Mouse (Mus musculus) stomach, embryonic 16.5 days (tissue): ENCODE data around the gene Pdzrn3. TPM values are rescaled to one million over a fixed set of nuclear protein-coding genes. Genes with fewer than 3 reads are reported as not detected.

Experiments used
- ATAC-seq: fragments of 200-750 bp; cut with Nextera tagmentation; 2 replicates; pipeline ENCODE4 v1.8.0; 2017; ENCODE audit warnings: moderate number of reproducible peaks, moderate TSS enrichment; ENCODE audit not compliant: insufficient read depth, low FRiP score
- H3K27ac ChIP-seq: fragments of 300-500 bp; sonication (generic); 2 replicates; pipeline ENCODE4 v1.5.1; 2014; ENCODE audit warnings: low read length
- H3K27me3 ChIP-seq: fragments of 300-500 bp; sonication (generic); 2 replicates; pipeline ENCODE4 v1.6.1; 2014; ENCODE audit warnings: low read length, control low read depth, mixed read lengths; ENCODE audit not compliant: control insufficient read depth, insufficient read depth
- H3K36me3 ChIP-seq: fragments of 300-500 bp; sonication (generic); 2 replicates; pipeline ENCODE4 v1.6.1; 2014; ENCODE audit warnings: low read length; ENCODE audit not compliant: control insufficient read depth, insufficient read depth
- H3K4me1 ChIP-seq: fragments of 300-500 bp; sonication (generic); 2 replicates; pipeline ENCODE4 v1.6.1; 2014; ENCODE audit warnings: low read length, control low read depth, mixed read lengths; ENCODE audit not compliant: control insufficient read depth, insufficient read depth
- H3K4me2 ChIP-seq: fragments of 300-500 bp; sonication (generic); 2 replicates; pipeline ENCODE4 v1.6.1; 2014; ENCODE audit warnings: low read depth, low read length, mixed read lengths
- H3K4me3 ChIP-seq: fragments of 300-500 bp; sonication (generic); replicated peaks from 2 replicates; pipeline ENCODE4 v1.5.1; 2014; ENCODE audit warnings: mild to moderate bottlenecking, low read length
- H3K9ac ChIP-seq: fragments of 300-500 bp; sonication (generic); 2 replicates; pipeline ENCODE4 v1.6.1; 2014; ENCODE audit warnings: low read length
- H3K9me3 ChIP-seq: fragments of 300-500 bp; sonication (generic); replicated peaks from 2 replicates; pipeline ENCODE4 v1.6.1; 2016; ENCODE audit warnings: low read length, control low read depth; ENCODE audit not compliant: control insufficient read depth
- whole genome bisulfite sequencing: fragments of 180-500 bp; shearing (Covaris S2); extraction: QIAGEN DNeasy Blood & Tissue Kit; methylation state at CpG from one replicate; pipeline ENCODE4 v1.1.7; 2014; 5-methylcytosine and 5-hydroxymethylcytosine counted together
- polyA plus RNA-seq: library from polyadenylated mRNA; unstranded; fragments of >200 nt; fragmentation: Nextera tagmentation; extraction: Ambion mirVana; gene quantifications from 2 replicates; pipeline ENCODE4 v1.2.1, GENCODE M21; 2015

The Pdzrn3 gene
- polyA plus RNA-seq, 1 experiment from 2014 or later, result 9.1 TPM

DNA sequence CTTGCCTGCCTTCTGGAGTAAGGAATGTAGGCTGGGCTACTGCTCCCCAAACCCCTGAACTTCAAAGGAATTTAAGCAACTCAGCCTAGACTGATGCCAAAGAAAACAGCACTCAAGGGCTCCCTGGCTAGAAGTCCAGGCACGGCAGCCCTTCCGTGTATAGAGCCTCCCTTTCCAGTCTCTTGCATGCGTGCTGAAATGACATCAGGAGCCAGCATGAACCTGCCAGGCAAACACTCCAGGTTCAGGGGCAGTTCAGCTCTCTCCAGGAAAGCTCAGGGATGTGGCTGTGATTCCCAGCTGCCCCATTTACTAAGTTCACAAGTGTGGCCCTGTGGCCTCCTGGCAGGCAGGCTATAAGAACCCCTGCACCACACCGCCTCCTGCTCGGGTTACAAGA, 126.5 kb downstream of the Pdzrn3 start:
- Histone ChIP-seq H3K4me3 (no peak overlapping the region), H3K27ac (no peak overlapping the region)
- ATAC-seq, result peak; percentile 37; the same call in 1 of the 2 replicates

DNA sequence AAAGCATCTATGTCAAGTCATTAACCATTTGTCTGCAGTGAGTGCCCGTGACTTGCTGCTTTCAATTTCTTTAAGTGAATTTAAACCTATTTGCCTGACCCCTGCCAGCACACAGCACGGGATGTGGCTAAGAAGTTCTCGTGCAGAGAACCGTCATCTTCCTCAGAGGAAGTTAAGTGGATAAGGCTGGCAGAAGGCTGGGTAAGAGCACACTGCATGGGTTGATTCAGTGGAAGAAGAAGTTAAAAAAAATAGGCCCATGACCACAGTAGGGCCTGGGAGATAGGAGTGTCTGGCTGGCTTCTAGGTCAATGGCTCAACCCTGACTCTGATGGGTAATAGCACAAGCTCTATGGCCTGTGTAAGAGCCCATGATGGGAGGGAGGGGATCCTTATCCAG, 131.6 kb downstream of the Pdzrn3 start:
- Histone ChIP-seq H3K4me1 (peaks cover 7% of the 10 kb centered on the region), H3K36me3 (no peaks in the 10 kb centered on the region), H3K27ac (no peak overlapping the region), H3K9me3 (no peaks in the 10 kb centered on the region), H3K4me3 (no peak overlapping the region), H3K9ac (no peak overlapping the region), H3K27me3 (no peaks in the 10 kb centered on the region), H3K4me2 (no peak overlapping the region)
- ATAC-seq, result no peak
- WGBS, result 79% methylated on average over 4 of the region's 4 CpGs

More for the DNA sequence above, 126.5 kb downstream of the Pdzrn3 start:
- WGBS, result 53% methylated on average over 5 of the region's 5 CpGs
- H3K4me1 ChIP-seq, result peaks cover 12% of the 10 kb centered on the region
- no peaks in the 10 kb centered on the region for H3K36me3 ChIP-seq
- H3K9ac ChIP-seq, result no peak overlapping the region
- no peaks in the 10 kb centered on the region for H3K27me3 ChIP-seq
- no peaks in the 10 kb centered on the region for H3K9me3 ChIP-seq
- no peak overlapping the region for H3K4me2 ChIP-seq

DNA sequence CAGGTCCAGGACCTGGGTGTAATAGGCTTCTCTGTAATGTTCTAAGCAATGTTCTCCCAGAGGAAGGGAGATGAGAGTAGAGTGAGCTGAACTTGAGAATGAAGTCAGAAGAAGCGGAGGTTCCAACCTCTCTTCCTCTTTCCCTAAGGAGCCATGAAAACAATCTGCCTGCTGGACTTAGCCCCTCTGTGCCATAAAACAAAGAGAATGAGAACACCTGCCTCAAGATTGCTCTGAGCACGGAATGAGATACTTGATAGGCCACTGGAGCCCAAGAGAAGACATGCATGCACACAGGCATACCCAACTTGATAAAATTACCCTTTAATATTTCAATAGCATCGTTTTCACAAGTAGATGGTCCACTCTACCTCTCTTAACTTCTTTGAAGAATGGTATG, 133.3 kb downstream of the Pdzrn3 start:
- Histone ChIP-seq H3K27me3 (no peaks in the 10 kb centered on the region), H3K9me3 (no peaks in the 10 kb centered on the region), H3K27ac (no peak overlapping the region), H3K4me3 (no peak overlapping the region), H3K4me1 (peaks cover 7% of the 10 kb centered on the region; the same call in 1 of the 2 replicates), H3K4me2 (no peak overlapping the region), H3K36me3 (no peaks in the 10 kb centered on the region), H3K9ac (no peak overlapping the region)
- ATAC-seq, result no peak
- 92% methylated on average over 3 of the region's 3 CpGs for WGBS

DNA sequence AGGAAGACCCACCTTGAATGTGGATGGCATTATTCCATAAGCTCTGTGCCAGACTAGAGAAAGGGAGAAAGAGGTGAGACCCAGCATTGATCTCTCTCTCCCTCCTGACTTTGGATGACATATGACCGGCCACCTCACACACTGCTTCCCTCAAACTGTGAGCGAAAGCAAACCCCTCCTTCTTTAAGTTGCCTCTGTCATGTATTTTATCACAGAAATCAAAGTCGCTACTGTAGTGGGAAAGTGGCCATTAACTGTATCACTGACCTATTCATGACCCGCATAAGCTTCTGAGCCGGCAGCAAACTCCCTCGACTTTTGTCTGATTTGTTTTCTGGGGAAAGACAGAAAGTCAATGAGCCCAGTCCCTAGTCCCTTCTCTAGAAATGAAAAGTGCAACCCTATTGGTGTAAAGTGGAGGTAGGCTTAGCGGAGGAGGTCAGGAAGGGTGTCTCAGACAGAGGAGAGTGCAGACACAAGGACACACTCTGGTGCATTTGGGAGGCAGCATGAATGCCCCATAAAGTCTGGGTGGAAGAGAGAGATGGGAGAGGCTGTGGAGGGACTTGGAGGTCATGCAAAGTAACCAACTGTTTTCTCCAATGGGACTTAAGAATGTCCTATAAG, 134.4 kb downstream of the Pdzrn3 start:
- Histone ChIP-seq H3K4me1 (peaks cover 4% of the 10 kb centered on the region; the same call in 1 of the 2 replicates), H3K36me3 (no peaks in the 10 kb centered on the region), H3K9me3 (no peaks in the 10 kb centered on the region), H3K4me3 (no peak overlapping the region), H3K27ac (no peak overlapping the region), H3K27me3 (no peaks in the 10 kb centered on the region), H3K4me2 (no peak overlapping the region), H3K9ac (no peak overlapping the region)
- no peak; the same call in 1 of the 2 replicates for ATAC-seq
- 67% methylated on average over 7 of the region's 7 CpGs for WGBS

DNA sequence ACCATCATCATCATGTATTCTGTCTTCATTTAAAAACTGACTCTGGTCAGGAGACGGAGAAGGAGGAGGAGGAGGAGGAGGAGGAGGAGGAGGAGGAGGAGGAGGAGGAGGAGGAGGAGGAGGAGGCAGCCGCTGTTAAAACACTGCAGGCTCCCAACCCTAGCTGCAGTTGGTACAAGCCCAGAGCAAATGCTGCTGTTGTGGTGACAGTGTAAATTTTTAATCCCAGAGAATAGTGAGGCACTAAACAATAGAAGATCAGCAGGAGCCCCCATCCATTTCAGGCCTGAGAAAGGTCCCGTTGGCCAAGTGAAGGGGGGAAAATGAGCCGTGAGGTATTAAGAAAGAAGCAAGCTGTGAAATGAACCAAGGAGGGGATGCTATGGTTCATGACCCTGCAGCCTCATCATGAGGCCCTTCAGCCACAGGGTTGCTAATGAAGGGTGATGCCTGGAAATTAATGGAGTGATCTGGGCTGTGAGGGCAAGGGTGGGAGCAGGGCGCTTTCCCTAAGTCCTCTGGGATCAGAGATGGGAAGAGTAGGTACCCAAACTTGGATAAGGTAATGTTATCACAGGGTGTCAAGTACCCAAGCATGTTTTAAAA, 141.0 kb downstream of the Pdzrn3 start:
- H3K4me3 ChIP-seq, result no peak overlapping the region
- 56% methylated on average over 5 of the region's 5 CpGs for WGBS
- no peaks in the 10 kb centered on the region for H3K36me3 ChIP-seq
- H3K4me2 ChIP-seq, result no peak overlapping the region
- no peak for ATAC-seq
- no peaks in the 10 kb centered on the region for H3K9me3 ChIP-seq
- no peaks in the 10 kb centered on the region for H3K27me3 ChIP-seq
- H3K4me1 ChIP-seq, result no peaks in the 10 kb centered on the region; the same call in 1 of the 2 replicates
- no peak overlapping the region for H3K9ac ChIP-seq
- no peak overlapping the region for H3K27ac ChIP-seq

GRCm38 (mm10) chr6:101236230-101236629, 141.5 kb downstream of the Pdzrn3 start:
- WGBS, result 70% methylated on average over 7 of the region's 7 CpGs

DNA sequence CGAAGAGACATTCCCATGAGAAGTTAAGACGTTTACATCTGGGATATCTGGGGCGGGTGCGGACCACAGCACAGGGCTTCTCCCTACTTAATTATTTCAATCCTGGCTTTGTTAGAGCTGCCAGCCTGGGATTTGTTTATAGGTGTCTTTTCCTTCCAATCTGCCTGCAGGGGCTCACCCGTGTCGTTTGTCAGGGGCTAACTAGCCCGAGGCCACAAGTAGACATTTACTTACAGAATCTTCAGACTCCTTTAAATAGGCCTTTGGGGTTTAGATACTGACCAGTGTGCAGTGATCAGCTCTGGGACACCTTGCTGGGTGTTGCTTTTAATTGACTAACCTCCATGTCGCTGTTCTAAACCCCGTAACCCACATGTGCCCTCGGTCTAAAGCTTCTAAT, 143.3 kb downstream of the Pdzrn3 start:
- no peaks in the 10 kb centered on the region for H3K36me3 ChIP-seq
- H3K9ac ChIP-seq, result no peak overlapping the region
- ATAC-seq, result no peak
- no peaks in the 10 kb centered on the region for H3K9me3 ChIP-seq
- no peak overlapping the region for H3K27ac ChIP-seq
- 43% methylated on average over 10 of the region's 10 CpGs for WGBS
- H3K27me3 ChIP-seq, result no peaks in the 10 kb centered on the region
- no peak overlapping the region for H3K4me3 ChIP-seq
- H3K4me2 ChIP-seq, result no peak overlapping the region
- no peaks in the 10 kb centered on the region; the same call in 1 of the 2 replicates for H3K4me1 ChIP-seq

More at GRCm38 (mm10) chr6:101236230-101236629, 141.5 kb downstream of the Pdzrn3 start:
- Histone ChIP-seq H3K4me1 (no peaks in the 10 kb centered on the region; the same call in 1 of the 2 replicates), H3K4me2 (no peak overlapping the region), H3K27me3 (no peaks in the 10 kb centered on the region), H3K27ac (no peak overlapping the region), H3K9me3 (no peaks in the 10 kb centered on the region), H3K36me3 (no peaks in the 10 kb centered on the region), H3K9ac (no peak overlapping the region), H3K4me3 (no peak overlapping the region)
- ATAC-seq, result no peak

DNA sequence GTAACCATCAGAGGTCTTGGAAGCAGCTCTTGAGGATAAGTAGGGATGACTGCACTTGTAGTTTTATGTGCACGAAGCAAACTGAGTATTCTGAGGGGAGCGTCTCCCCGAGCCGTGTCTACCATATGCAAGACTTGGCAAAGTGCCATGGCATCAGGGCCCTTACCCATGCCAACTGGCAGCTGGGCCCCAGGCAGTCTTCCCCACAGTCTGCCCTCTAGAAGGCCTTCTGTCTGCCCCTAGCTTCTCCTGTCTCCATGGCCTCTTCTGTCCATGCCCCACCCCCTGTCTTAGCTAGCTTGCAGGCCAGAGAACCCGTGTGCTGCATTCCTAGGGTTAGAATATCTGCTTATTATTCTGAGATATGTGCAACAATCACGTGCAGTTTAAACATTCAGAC, 144.0 kb downstream of the Pdzrn3 start:
- H3K9me3 ChIP-seq, result no peaks in the 10 kb centered on the region
- WGBS, result 59% methylated on average over 6 of the region's 6 CpGs
- H3K36me3 ChIP-seq, result no peaks in the 10 kb centered on the region
- H3K27ac ChIP-seq, result no peak overlapping the region
- H3K4me1 ChIP-seq, result no peaks in the 10 kb centered on the region; the same call in none of the 2 replicates
- no peak for ATAC-seq
- no peak overlapping the region for H3K4me2 ChIP-seq
- no peak overlapping the region for H3K4me3 ChIP-seq
- H3K27me3 ChIP-seq, result no peaks in the 10 kb centered on the region
- H3K9ac ChIP-seq, result no peak overlapping the region

GRCm38 (mm10) chr6:101227294-101227855, 150.3 kb downstream of the Pdzrn3 start:
- Histone ChIP-seq H3K9ac (no peak overlapping the region), H3K4me2 (no peak overlapping the region), H3K4me1 (no peaks in the 10 kb centered on the region; the same call in 1 of the 2 replicates), H3K27me3 (no peaks in the 10 kb centered on the region), H3K27ac (no peak overlapping the region), H3K4me3 (no peak overlapping the region), H3K9me3 (no peaks in the 10 kb centered on the region), H3K36me3 (no peaks in the 10 kb centered on the region)
- 60% methylated on average over 8 of the region's 8 CpGs for WGBS
- no peak for ATAC-seq
